Mouse (Mus musculus) layer of hippocampus, adult 2 months (tissue): Measurements from ENCODE around the gene Endog. TPM values are rescaled to one million over a fixed set of nuclear protein-coding genes. Genes with fewer than 3 reads are reported as not detected.
A peak's percentile ranks its signal among the peaks of the same experiment; 100 is the strongest.
"Not testable (repeated sequence)": the region's sequence is repeated elsewhere in the genome, so short reads cannot be mapped to it uniquely, and the experiment has no call there.

ENCODE experiments used
- DNase-seq, 2 experiments: peaks; one replicate each; pipeline ENCODE4 v3.0.0; 2022; ENCODE audit warnings: low spot score in 2 of 2
- H3K27ac ChIP-seq: fragments of 200-600 bp; 2 replicates; pipeline ENCODE4 v1.8.1; 2022
- H3K4me3 ChIP-seq: fragments of 200-600 bp; 2 replicates; pipeline ENCODE4 v1.8.1; 2022; ENCODE audit warnings: mild to moderate bottlenecking
- CTCF ChIP-seq: fragments of 200-600 bp; conservative IDR thresholded peaks from 2 replicates; pipeline ENCODE4 v1.8.1; 2022; ENCODE audit warnings: antibody characterized with exemption, mild to moderate bottlenecking, moderate library complexity
- total RNA-seq, 2 experiments: library from RNA; stranded (reverse); gene quantifications; 2 replicates each; pipeline ENCODE4 v1.2.3; 2021

Gene Endog
- total RNA-seq, 2 experiments from 2014 or later: 17.6 to 24.1 TPM

GRCm38 (mm10) chr2:30134928-30135620 lies 36.2 kb upstream of the Endog start:
- no peak for DNase-seq
- TF ChIP-seq CTCF: no peak
- Histone ChIP-seq H3K4me3 (peak overlapping the region; percentile 89), H3K27ac (peak overlapping the region; percentile 92; the same call in 1 of the 2 replicates)

- no peak for DNase-seq
- H3K27ac ChIP-seq: no peak overlapping the region
- TF ChIP-seq CTCF: no peak
- no peak overlapping the region for H3K4me3 ChIP-seq
Measured at GRCm38 (mm10) chr2:30136458-30136857, 34.8 kb upstream of the Endog start.

- H3K4me3 ChIP-seq, H3K27ac ChIP-seq: not testable (repeated sequence)
- DNase-seq: peak in 1 of 2 experiments; percentile 36
Measured at GRCm38 (mm10) chr2:30140021-30140420, 31.3 kb upstream of the Endog start.

DNA sequence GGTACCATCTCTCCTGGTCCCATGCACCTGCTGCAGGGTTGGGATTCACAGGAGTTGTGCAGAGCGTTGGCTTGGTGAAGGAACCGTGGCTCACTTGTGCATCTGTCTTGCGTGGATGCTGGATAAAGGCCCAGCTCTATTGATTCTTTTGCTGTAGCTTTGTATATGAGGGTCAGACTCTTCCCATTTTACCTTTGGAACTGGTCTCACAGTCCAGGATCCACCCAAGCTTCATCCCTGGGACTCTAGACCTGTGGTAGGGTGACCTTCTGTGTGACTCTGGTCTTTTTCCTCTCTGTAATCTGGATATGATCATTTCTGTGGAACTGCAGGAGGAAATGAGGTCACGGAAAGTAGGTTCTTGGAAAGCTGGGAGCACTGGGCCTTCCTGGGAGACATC lies 26.9 kb upstream of the Endog start:
- no peak for TF ChIP-seq CTCF
- H3K27ac ChIP-seq: no peak overlapping the region
- no peak for DNase-seq
- no peak overlapping the region for H3K4me3 ChIP-seq

DNA sequence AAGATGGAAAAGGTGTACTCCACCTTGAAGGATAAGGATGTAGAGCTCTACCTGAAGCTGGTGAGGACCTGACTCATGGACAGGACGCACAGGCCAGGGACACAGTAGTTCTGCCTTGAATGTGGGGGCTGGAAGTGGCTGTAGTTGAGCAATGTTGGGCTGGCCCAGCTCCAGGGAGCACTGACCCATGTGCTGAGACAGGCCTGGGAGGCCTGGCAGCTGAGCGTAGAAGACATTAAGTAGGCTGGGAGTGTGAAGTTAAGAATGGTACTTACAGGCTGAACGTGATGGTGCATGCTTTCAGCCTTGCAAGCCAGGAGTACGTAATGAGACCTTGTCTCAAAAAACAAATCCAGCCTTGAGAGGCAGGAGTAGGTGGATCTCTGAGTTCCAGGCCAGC lies 23.8 kb upstream of the Endog start:
- DNase-seq: no peak
- no peak overlapping the region for H3K27ac ChIP-seq

DNA sequence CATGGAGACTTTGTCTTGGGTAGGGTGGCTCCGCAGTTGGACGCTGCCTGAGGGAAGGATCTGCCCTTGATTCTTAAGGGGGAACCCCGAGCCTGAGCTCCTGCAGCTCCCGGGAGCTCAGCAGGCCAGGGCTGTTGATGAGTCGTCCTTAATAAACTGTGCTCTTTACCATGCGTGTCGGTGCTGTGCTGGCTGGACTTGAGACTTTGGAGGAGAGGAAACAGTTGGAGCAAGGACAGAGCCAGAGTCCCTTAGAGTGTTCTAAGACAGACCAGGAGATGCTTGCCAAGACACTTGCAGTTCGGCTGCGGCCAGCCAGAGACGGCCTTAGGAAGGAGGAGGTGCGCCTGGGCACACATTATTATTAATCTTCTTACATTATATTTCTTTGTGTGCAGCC lies 19.5 kb upstream of the Endog start:
- H3K4me3 ChIP-seq: no peak overlapping the region
- no peak for TF ChIP-seq CTCF
- no peak overlapping the region for H3K27ac ChIP-seq
- no peak for DNase-seq

More for the DNA sequence above, 23.8 kb upstream of the Endog start:
- TF ChIP-seq CTCF: no peak
- no peak overlapping the region for H3K4me3 ChIP-seq

DNA sequence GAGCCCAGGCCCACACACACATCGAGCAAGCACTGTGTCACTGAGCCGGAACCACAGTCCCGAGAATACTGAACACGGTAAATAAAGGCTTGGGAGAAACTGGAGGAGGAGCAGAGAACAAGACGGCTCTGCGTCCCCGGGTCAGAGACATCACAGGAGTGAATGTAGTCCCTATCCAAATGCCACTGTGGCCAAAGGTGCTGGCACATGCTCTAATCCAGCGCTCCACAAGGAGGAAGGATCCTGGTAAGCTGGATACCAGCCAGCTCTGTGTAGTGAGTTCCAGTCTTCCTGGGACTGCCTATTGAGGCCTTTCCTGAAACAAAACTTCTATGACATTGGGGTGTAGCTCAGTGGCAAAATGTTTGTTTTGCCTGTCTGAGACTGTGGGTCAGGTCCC lies 18.7 kb upstream of the Endog start:
- Histone ChIP-seq H3K27ac (no peak overlapping the region), H3K4me3 (no peak overlapping the region)
- no peak for DNase-seq
- TF ChIP-seq CTCF: no peak

DNA sequence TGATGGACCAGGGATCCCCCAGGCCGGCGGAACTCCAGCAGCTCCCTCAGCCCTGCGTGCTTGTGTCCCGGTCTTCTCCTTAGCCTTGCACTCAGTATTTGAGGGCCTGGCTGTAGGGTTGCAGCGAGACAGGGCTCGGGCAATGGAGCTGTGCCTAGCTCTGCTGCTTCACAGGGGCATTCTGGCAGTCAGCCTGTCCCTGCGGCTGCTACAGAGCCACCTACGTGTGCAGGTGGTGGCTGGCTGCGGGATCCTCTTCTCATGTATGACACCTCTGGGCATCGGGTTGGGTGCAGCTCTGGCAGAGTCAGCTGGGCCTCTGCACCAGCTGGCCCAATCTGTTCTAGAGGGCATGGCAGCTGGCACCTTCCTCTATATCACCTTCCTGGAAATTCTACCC lies 11.4 kb upstream of the Endog start:
- not testable (repeated sequence) for H3K27ac ChIP-seq, DNase-seq, H3K4me3 ChIP-seq

DNA sequence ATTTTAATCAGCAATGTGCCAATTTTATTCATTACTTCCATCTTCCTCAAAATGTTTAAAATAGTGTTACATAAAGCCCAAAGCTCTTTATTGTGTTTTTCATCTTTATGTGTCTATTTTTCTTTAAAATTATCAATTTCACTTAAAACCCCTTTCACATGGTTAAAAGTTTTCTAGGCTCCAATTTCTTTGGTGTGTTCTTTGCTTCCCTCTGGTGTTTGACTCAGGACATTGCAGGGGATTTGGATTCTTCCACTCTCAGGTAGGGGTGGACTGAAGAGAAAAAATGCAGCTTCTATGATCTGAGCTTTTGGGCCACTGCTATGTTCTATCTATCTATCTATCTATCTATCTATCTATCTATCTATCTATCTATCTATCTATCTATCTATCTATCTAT lies 9.5 kb upstream of the Endog start:
- H3K4me3 ChIP-seq: no peak overlapping the region
- TF ChIP-seq CTCF: peak; percentile 86
- DNase-seq: peak in 1 of 2 experiments; percentile 40
- no peak overlapping the region for H3K27ac ChIP-seq

- Histone ChIP-seq H3K4me3 (no peak overlapping the region), H3K27ac (no peak overlapping the region)
- no peak for TF ChIP-seq CTCF
- no peak for DNase-seq
Measured at GRCm38 (mm10) chr2:30164340-30164932, 6.9 kb upstream of the Endog start.

DNA sequence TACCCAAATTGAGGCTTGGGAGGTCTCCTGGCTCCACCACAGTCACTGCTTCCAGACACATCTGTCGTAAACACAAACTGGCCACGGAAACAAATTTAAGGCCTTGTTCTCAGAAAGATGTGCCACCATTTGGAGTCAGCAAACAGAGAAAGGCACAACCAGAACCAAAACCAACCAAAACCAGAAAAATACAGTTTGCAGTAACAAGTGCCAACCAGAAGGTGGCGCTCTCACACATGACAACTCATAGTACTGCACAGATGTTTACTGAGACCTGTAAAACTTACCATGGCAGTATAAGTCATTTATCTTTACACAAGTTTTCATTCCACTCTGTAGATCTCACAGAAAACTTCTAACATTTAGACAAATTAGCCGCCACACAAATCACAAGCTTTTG lies 4.6 kb upstream of the Endog start:
- Histone ChIP-seq H3K4me3 (no peak overlapping the region), H3K27ac (no peak overlapping the region)
- no peak for DNase-seq
- TF ChIP-seq CTCF: peak; percentile 60

DNA sequence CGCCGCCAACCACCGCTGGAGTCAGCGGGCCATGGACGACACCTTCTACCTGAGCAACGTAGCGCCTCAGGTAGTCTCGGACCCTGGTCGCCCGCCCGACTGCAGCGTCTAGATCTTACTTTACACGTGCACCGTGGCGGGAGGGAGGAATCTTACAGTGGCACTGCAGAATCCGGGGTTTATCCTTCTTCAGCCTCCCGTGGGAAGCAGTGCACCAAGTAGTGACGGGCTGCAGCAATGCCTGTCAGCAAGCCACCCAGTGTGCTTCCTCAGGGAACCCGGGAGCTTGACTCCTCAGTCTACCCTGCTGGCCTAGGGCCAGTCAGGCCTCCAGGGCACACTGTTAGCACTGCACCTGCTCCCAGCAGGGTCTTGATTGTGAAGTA lies 697 bp downstream of the Endog start:
- H3K4me3 ChIP-seq: peak overlapping the region; percentile 74
- H3K27ac ChIP-seq: peak overlapping the region; percentile 100
- no peak for DNase-seq
- TF ChIP-seq CTCF: no peak

- no peak for DNase-seq
- TF ChIP-seq CTCF: no peak
- Histone ChIP-seq H3K27ac (no peak overlapping the region), H3K4me3 (no peak overlapping the region)
Measured at GRCm38 (mm10) chr2:30173541-30174240, 2.4 kb downstream of the Endog start.

DNA sequence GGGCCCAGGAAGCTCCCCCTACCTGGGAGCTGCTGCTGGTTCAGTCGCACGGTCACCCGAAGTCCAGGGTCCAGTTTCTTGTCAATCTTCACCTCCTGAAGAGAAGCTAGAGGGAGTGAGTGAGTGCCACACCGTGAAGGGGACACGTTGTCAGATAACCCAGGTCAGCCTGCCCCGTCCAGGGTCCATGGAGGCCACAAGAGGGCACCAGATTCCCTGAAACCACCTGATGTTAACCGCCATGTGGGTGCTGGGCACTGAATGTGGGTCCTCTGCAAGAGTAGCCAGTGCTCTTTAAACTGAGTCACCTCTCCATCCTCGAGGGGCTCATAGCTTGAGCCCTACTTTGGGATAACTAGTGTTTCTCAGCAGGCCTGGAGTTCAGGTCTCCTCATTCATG lies 4.6 kb downstream of the Endog start:
- DNase-seq: no peak
- TF ChIP-seq CTCF: peak; percentile 56
- Histone ChIP-seq H3K4me3 (no peak overlapping the region), H3K27ac (no peak overlapping the region)
